9 mouse cellular contexts compared by ENCODE assay signal in genomic region chr3:84227628-84228027, GRCm38 (mm10). TPM values are rescaled to one million over a fixed set of nuclear protein-coding genes. Genes with fewer than 3 reads are reported as not detected.
DNase-seq lines count a peak whose midpoint lies in the region; ATAC-seq and TF ChIP-seq lines count a peak whose summit lies in the region.
"Had no signal": no experiment of that assay in that cellular context is flagged by ENCODE, and none has a peak within 500 bp of the region (broad histone marks: within the 10 kb centered on the region; RNA-seq: fewer than 3 reads in every experiment).

No protein-coding gene starts in this region.

- no peak overlapping the region for H3K4me3 ChIP-seq in gastrocnemius, adult 2 months
- H3K4me3 ChIP-seq in midbrain, embryonic 10.5 days = peak overlapping the region; percentile 54; the same call in 1 of the 2 replicates
- no peak overlapping the region for H3K4me3 ChIP-seq in midbrain, embryonic 11.5 days (ENCODE audit: low read depth, low read length)
- no peak overlapping the region for H3K4me3 ChIP-seq in limb, embryonic 14.5 days (replicated peaks; ENCODE audit: low read length)
- no peak overlapping the region for H3K4me3 ChIP-seq in left cerebral cortex, adult 2 months

- no peak for ATAC-seq in midbrain, embryonic 11.5 days (ENCODE audit: low FRiP score)
- ATAC-seq in limb, embryonic 14.5 days (ENCODE audit: low FRiP score, low read depth) = no peak
- no peak for ATAC-seq in inflammation-experienced regulatory T-cells, adult 6 months

- H3K27ac ChIP-seq in gastrocnemius, adult 2 months = 0 out of 2 replicates have a peak overlapping the region, but pooled peaks have one; percentile 3
- no peak overlapping the region for H3K27ac ChIP-seq in midbrain, embryonic 10.5 days (replicated peaks)
- H3K27ac ChIP-seq in midbrain, embryonic 11.5 days (ENCODE audit: low read depth, low read length) = no peak overlapping the region
- no peak overlapping the region for H3K27ac ChIP-seq in limb, embryonic 14.5 days (replicated peaks; ENCODE audit: low read depth, low read length)
- H3K27ac ChIP-seq in left cerebral cortex, adult 2 months = no peak overlapping the region

- H3K9ac ChIP-seq in midbrain, embryonic 11.5 days (ENCODE audit: low read length) = no peak overlapping the region
- no peak overlapping the region for H3K9ac ChIP-seq in limb, embryonic 14.5 days (ENCODE audit: low read depth, low read length, severe bottlenecking)

- WGBS in midbrain, embryonic 10.5 days = 46% methylated on average over 8 of the region's 8 CpGs
- WGBS in midbrain, embryonic 11.5 days = 35% methylated on average over 8 of the region's 8 CpGs
- WGBS in limb, embryonic 14.5 days = 39% methylated on average over 8 of the region's 8 CpGs

- H3K36me3 ChIP-seq in midbrain, embryonic 10.5 days = 0 out of 2 replicates have a peak, but pooled peaks cover 3% of the 10 kb centered on the region
- no peaks in the 10 kb centered on the region for H3K36me3 ChIP-seq in midbrain, embryonic 11.5 days (ENCODE audit: control insufficient read depth, insufficient read depth, low read length)
- no peaks in the 10 kb centered on the region for H3K36me3 ChIP-seq in limb, embryonic 14.5 days (ENCODE audit: control insufficient read depth, insufficient read depth, low read length)

- no peaks in the 10 kb centered on the region for H3K9me3 ChIP-seq in midbrain, embryonic 10.5 days (replicated peaks)
- no peaks in the 10 kb centered on the region for H3K9me3 ChIP-seq in midbrain, embryonic 11.5 days (ENCODE audit: control insufficient read depth, low read length)
- no peaks in the 10 kb centered on the region for H3K9me3 ChIP-seq in limb, embryonic 14.5 days (ENCODE audit: control insufficient read depth, low read length)

- H3K27me3 ChIP-seq in midbrain, embryonic 10.5 days (ENCODE audit: low read depth, poor library complexity, severe bottlenecking) = peaks cover 15% of the 10 kb centered on the region; the same call in 1 of the 2 replicates
- H3K27me3 ChIP-seq in midbrain, embryonic 11.5 days (ENCODE audit: control insufficient read depth, insufficient read depth, low read length) = no peaks in the 10 kb centered on the region
- H3K27me3 ChIP-seq in limb, embryonic 14.5 days (ENCODE audit: control insufficient read depth, insufficient read depth, low read length) = no peaks in the 10 kb centered on the region

- intact Hi-C loops in gastrocnemius, adult 2 months (cut with DNase I) = loop anchor here (5.0 kb wide), 2 partner anchors 35 kb away; no protein-coding TSS in a partner anchor
- intact Hi-C loops in left cerebral cortex, adult 2 months (cut with DNase I) = no loop called here
- intact Hi-C loops in left cerebral cortex, postnatal 14 days (cut with DNase I) = loop anchor here (2.0 kb wide), 1 partner anchor 29 kb away; no protein-coding TSS in a partner anchor

- DNase-seq in gastrocnemius, adult 2 months = no peak
- no peak for DNase-seq in gastrocnemius, adult 8-10 months (ENCODE audit: low spot score in 2 of 2)
- DNase-seq in midbrain, embryonic 10.5 days (ENCODE audit: low spot score) = no peak
- DNase-seq in midbrain, embryonic 11.5 days (ENCODE audit: low spot score, missing footprints) = no peak
- no peak for DNase-seq in limb, embryonic 14.5 days (ENCODE audit: low spot score)
- DNase-seq in left cerebral cortex, adult 2 months (ENCODE audit: extremely low spot score in 1 of 2, low spot score in 2 of 2) = no peak
- DNase-seq in left cerebral cortex, postnatal 14 days (ENCODE audit: low spot score in 2 of 2) = no peak

- TF ChIP-seq POLR2A in limb, embryonic 14.5 days (IDR thresholded peaks at IDR 0.05; ENCODE audit: borderline replicate concordance, extremely low read depth, insufficient read depth, insufficient read length) = no peak

- H3K4me2 ChIP-seq in midbrain, embryonic 11.5 days = no peak overlapping the region
- H3K4me2 ChIP-seq in limb, embryonic 14.5 days (replicated peaks; ENCODE audit: low read depth, low read length, severe bottlenecking) = 0 out of 2 replicates have a peak overlapping the region, but pooled peaks have one; percentile 1

- TF ChIP-seq CTCF in gastrocnemius, adult 2 months (IDR thresholded peaks at IDR 0.05) = no peak
- TF ChIP-seq CTCF in left cerebral cortex, adult 2 months (IDR thresholded peaks at IDR 0.05) = no peak

- peaks cover 53% of the 10 kb centered on the region for H3K4me1 ChIP-seq in midbrain, embryonic 10.5 days
- peaks cover 16% of the 10 kb centered on the region for H3K4me1 ChIP-seq in midbrain, embryonic 11.5 days (ENCODE audit: control insufficient read depth, insufficient read depth, low read length)
- H3K4me1 ChIP-seq in limb, embryonic 14.5 days (ENCODE audit: control insufficient read depth, insufficient read depth, low read length) = no peaks in the 10 kb centered on the region

RNA-seq across cellular contexts. Expression of gene Gm6525, which starts 53.7 kb away (rescaled TPM):
- not detected for total RNA-seq in gastrocnemius, adult 2 months (2021)
- not detected for total RNA-seq in gastrocnemius, adult 8-10 months (2022)
- 1.8 and 2.8 TPM in 2 replicates for polyA plus RNA-seq in midbrain, embryonic 10.5 days (2016; fragmentation: Nextera tagmentation; extraction: Ambion mirVana)
- 0.83 and 1.4 TPM in 2 replicates for polyA plus RNA-seq in midbrain, embryonic 11.5 days (2014; fragmentation: Nextera tagmentation; extraction: Ambion mirVana)
- 0.26 and 0.39 TPM in 2 replicates for polyA plus RNA-seq in limb, embryonic 14.5 days (2012; rRNA removed)
- 0.55 and 0.84 TPM in 2 replicates for polyA plus RNA-seq in limb, embryonic 14.5 days (2014; fragmentation: Nextera tagmentation; extraction: Ambion mirVana)
- not detected for total RNA-seq in left cerebral cortex, adult 2 months (2021)
- under 1 TPM in 1 of 2 experiments, not detected in 1; 0.35 TPM for total RNA-seq in left cerebral cortex, postnatal 14 days (2021)
- under 1 TPM; 0.50 to 0.80 (median 0.70) TPM for polyA plus RNA-seq in inflammation-experienced regulatory T-cells, adult 6 months (2017; shearing (Covaris generic))
- total RNA-seq: adrenal gland, adult 8-10 months had no signal
